In genomic region chr9:60310741-60311317, GRCm38 (mm10) we compare ENCODE assay signal across 13 mouse cellular contexts.
DNase-seq lines count a peak whose midpoint lies in the region; ATAC-seq and TF ChIP-seq lines count a peak whose summit lies in the region.
"Had no signal": no experiment of that assay in that cellular context is flagged by ENCODE, and none has a peak within 500 bp of the region (broad histone marks: within the 10 kb centered on the region; RNA-seq: fewer than 3 reads in every experiment).

No protein-coding gene starts in this region.

- 75% methylated on average over 8 of the region's 8 CpGs for WGBS in heart, postnatal 0 days
- WGBS in midbrain, embryonic 11.5 days, result 74% methylated on average over 8 of the region's 8 CpGs
- 68% methylated on average over 8 of the region's 8 CpGs for WGBS in midbrain, embryonic 15.5 days
- 63% methylated on average over 8 of the region's 8 CpGs for WGBS in intestine, postnatal 0 days
- WGBS in stomach, postnatal 0 days, result 64% methylated on average over 8 of the region's 8 CpGs

- TF ChIP-seq CTCF in heart, postnatal 0 days (IDR thresholded peaks at IDR 0.05; ENCODE audit: low read depth), result no peak
- no peak for TF ChIP-seq CTCF in intestine, postnatal 0 days (IDR thresholded peaks at IDR 0.05; ENCODE audit: low read depth)
- TF ChIP-seq CTCF in stomach, postnatal 0 days (IDR thresholded peaks at IDR 0.05; ENCODE audit: low read depth), result no peak

- H3K4me2 ChIP-seq in heart, postnatal 0 days (ENCODE audit: low read depth, low read length), result no peak overlapping the region
- H3K4me2 ChIP-seq in midbrain, embryonic 11.5 days, result no peak overlapping the region
- no peak overlapping the region for H3K4me2 ChIP-seq in midbrain, embryonic 15.5 days
- no peak overlapping the region for H3K4me2 ChIP-seq in intestine, postnatal 0 days (replicated peaks; ENCODE audit: low read depth)
- no peak overlapping the region for H3K4me2 ChIP-seq in stomach, postnatal 0 days (replicated peaks; ENCODE audit: low read depth)
- H3K4me2 ChIP-seq: embryonic facial prominence, embryonic 12.5 days; limb, embryonic 13.5 days had no signal

- no peaks in the 10 kb centered on the region for H3K9me3 ChIP-seq in heart, postnatal 0 days (replicated peaks; ENCODE audit: control insufficient read depth, low read length)
- no peaks in the 10 kb centered on the region for H3K9me3 ChIP-seq in midbrain, embryonic 11.5 days (ENCODE audit: control insufficient read depth, low read length)
- no peaks in the 10 kb centered on the region for H3K9me3 ChIP-seq in midbrain, embryonic 15.5 days
- no peaks in the 10 kb centered on the region for H3K9me3 ChIP-seq in intestine, postnatal 0 days (ENCODE audit: control insufficient read depth)
- no peaks in the 10 kb centered on the region for H3K9me3 ChIP-seq in stomach, postnatal 0 days (ENCODE audit: control insufficient read depth, low read length)
- H3K9me3 ChIP-seq: embryonic facial prominence, embryonic 12.5 days; limb, embryonic 13.5 days had no signal

- peak overlapping the region; percentile 58; the same call in 1 of the 2 replicates for H3K27ac ChIP-seq in heart, postnatal 0 days (ENCODE audit: low read depth)
- no peak overlapping the region for H3K27ac ChIP-seq in midbrain, embryonic 11.5 days (ENCODE audit: low read depth, low read length)
- no peak overlapping the region for H3K27ac ChIP-seq in midbrain, embryonic 15.5 days
- peak overlapping the region; percentile 15; the same call in 1 of the 2 replicates for H3K27ac ChIP-seq in intestine, postnatal 0 days (ENCODE audit: low read depth, low read length)
- peak overlapping the region; percentile 84; the same call in 1 of the 2 replicates for H3K27ac ChIP-seq in stomach, postnatal 0 days (replicated peaks)
- H3K27ac ChIP-seq: embryonic facial prominence, embryonic 12.5 days; limb, embryonic 13.5 days had no signal

- no peak overlapping the region for H3K9ac ChIP-seq in heart, postnatal 0 days (replicated peaks; ENCODE audit: low read depth, low read length)
- H3K9ac ChIP-seq in midbrain, embryonic 11.5 days (ENCODE audit: low read length), result no peak overlapping the region
- H3K9ac ChIP-seq in midbrain, embryonic 15.5 days, result no peak overlapping the region
- no peak overlapping the region for H3K9ac ChIP-seq in intestine, postnatal 0 days (ENCODE audit: low read depth, low read length)
- no peak overlapping the region for H3K9ac ChIP-seq in stomach, postnatal 0 days (ENCODE audit: low read length)
- H3K9ac ChIP-seq: embryonic facial prominence, embryonic 12.5 days; limb, embryonic 13.5 days had no signal

- no peak for ATAC-seq in heart, postnatal 0 days (ENCODE audit: insufficient read depth, low read depth)
- no peak for ATAC-seq in midbrain, embryonic 11.5 days (ENCODE audit: low FRiP score)
- ATAC-seq in midbrain, embryonic 15.5 days (replicated peaks), result no peak
- no peak for ATAC-seq in intestine, postnatal 0 days
- ATAC-seq in stomach, postnatal 0 days (ENCODE audit: low FRiP score, low TSS enrichment), result no peak
- no peak for ATAC-seq in CD4-positive, CD25-positive, alpha-beta regulatory T cell, adult 4 months
- ATAC-seq: activated CD4-positive, CD25-positive, alpha-beta regulatory T cell, adult 4 months had no signal

- TF ChIP-seq EP300 in heart, postnatal 0 days (IDR thresholded peaks at IDR 0.05; ENCODE audit: low read depth), result no peak
- no peak for TF ChIP-seq EP300 in stomach, postnatal 0 days (optimal IDR thresholded peaks at IDR 0.05)

- no peaks in the 10 kb centered on the region for H3K27me3 ChIP-seq in heart, postnatal 0 days (ENCODE audit: control insufficient read depth, insufficient read depth, low read length)
- H3K27me3 ChIP-seq in midbrain, embryonic 11.5 days (ENCODE audit: control insufficient read depth, insufficient read depth, low read length), result no peaks in the 10 kb centered on the region
- no peaks in the 10 kb centered on the region for H3K27me3 ChIP-seq in midbrain, embryonic 15.5 days (replicated peaks)
- H3K27me3 ChIP-seq in intestine, postnatal 0 days (replicated peaks; ENCODE audit: control insufficient read depth, insufficient read depth, low read length), result no peaks in the 10 kb centered on the region
- H3K27me3 ChIP-seq in stomach, postnatal 0 days (ENCODE audit: control insufficient read depth, insufficient read depth, low read length), result no peaks in the 10 kb centered on the region
- H3K27me3 ChIP-seq: CH12.LX; embryonic facial prominence, embryonic 12.5 days; limb, embryonic 13.5 days had no signal

- no peaks in the 10 kb centered on the region for H3K36me3 ChIP-seq in heart, postnatal 0 days (replicated peaks; ENCODE audit: control insufficient read depth, insufficient read depth, low read length)
- H3K36me3 ChIP-seq in midbrain, embryonic 11.5 days (ENCODE audit: control insufficient read depth, insufficient read depth, low read length), result no peaks in the 10 kb centered on the region
- no peaks in the 10 kb centered on the region for H3K36me3 ChIP-seq in midbrain, embryonic 15.5 days (replicated peaks)
- no peaks in the 10 kb centered on the region for H3K36me3 ChIP-seq in intestine, postnatal 0 days (ENCODE audit: control insufficient read depth, insufficient read depth)
- no peaks in the 10 kb centered on the region for H3K36me3 ChIP-seq in stomach, postnatal 0 days (ENCODE audit: control insufficient read depth, insufficient read depth, low read length)
- H3K36me3 ChIP-seq: embryonic facial prominence, embryonic 12.5 days; limb, embryonic 13.5 days had no signal

- H3K4me3 ChIP-seq in heart, postnatal 0 days (ENCODE audit: low read depth, low read length), result no peak overlapping the region
- no peak overlapping the region for H3K4me3 ChIP-seq in midbrain, embryonic 11.5 days (ENCODE audit: low read depth, low read length)
- H3K4me3 ChIP-seq in midbrain, embryonic 15.5 days, result no peak overlapping the region
- H3K4me3 ChIP-seq in intestine, postnatal 0 days (ENCODE audit: low read depth, low read length), result no peak overlapping the region
- H3K4me3 ChIP-seq in stomach, postnatal 0 days (ENCODE audit: low read depth, low read length), result no peak overlapping the region
- H3K4me3 ChIP-seq: embryonic facial prominence, embryonic 12.5 days; left cerebral cortex, adult 2 months; limb, embryonic 13.5 days had no signal

- DNase-seq in heart, postnatal 0 days (ENCODE audit: low spot score), result no peak
- DNase-seq in heart, postnatal 14 days, result no peak
- peak; percentile 70 for DNase-seq in midbrain, embryonic 11.5 days (ENCODE audit: low spot score, missing footprints)
- no peak for DNase-seq in stomach, postnatal 0 days (ENCODE audit: low spot score)
- DNase-seq: lung, postnatal 14 days had no signal

- intact Hi-C loops in heart, postnatal 14 days (cut with DNase I), result no loop called here

- peaks cover 3% of the 10 kb centered on the region for H3K4me1 ChIP-seq in heart, postnatal 0 days (ENCODE audit: control insufficient read depth, insufficient read depth)
- H3K4me1 ChIP-seq in midbrain, embryonic 11.5 days (ENCODE audit: control insufficient read depth, insufficient read depth, low read length), result peaks cover 4% of the 10 kb centered on the region; the same call in 1 of the 2 replicates
- peaks cover 28% of the 10 kb centered on the region for H3K4me1 ChIP-seq in midbrain, embryonic 15.5 days
- peaks cover 41% of the 10 kb centered on the region for H3K4me1 ChIP-seq in intestine, postnatal 0 days (replicated peaks; ENCODE audit: control insufficient read depth, insufficient read depth, low read length)
- H3K4me1 ChIP-seq in stomach, postnatal 0 days (replicated peaks; ENCODE audit: control insufficient read depth, insufficient read depth), result peaks cover 7% of the 10 kb centered on the region

Comparison
In these comparisons a context has a peak if more than half of its experiments do, and no peak if none do; other contexts are left out.
1. H3K27ac ChIP-seq: peak in heart, postnatal 0 days (single experiment), intestine, postnatal 0 days (single experiment) and stomach, postnatal 0 days (single experiment); none in midbrain, embryonic 11.5 days (single experiment) and midbrain, embryonic 15.5 days (single experiment).